Mouse (Mus musculus): ENCODE measurements around the gene Gpr156.

Gpr156 gene

DNA sequence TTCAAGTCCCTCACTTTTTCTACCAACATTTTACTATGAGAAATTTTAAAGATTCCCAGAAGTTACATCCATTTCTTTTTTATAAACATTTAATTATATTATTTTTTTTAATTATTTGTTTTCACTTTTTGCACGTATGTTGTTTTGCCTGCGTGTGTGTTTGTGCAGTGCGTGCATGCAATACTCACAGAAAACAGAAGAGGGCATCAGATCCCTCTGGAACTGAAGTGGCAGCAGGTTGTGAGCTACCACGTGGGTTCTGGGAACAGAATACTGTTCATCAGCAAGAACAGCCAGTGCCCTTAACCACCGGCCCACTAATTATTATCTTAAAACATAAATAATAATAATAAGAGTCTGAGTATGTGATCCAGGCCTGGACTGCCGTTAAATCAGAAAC is 2.7 kb downstream of the Gpr156 start:
- peak; percentile 5 for DNase-seq (ENCODE audit: low read depth)

DNA sequence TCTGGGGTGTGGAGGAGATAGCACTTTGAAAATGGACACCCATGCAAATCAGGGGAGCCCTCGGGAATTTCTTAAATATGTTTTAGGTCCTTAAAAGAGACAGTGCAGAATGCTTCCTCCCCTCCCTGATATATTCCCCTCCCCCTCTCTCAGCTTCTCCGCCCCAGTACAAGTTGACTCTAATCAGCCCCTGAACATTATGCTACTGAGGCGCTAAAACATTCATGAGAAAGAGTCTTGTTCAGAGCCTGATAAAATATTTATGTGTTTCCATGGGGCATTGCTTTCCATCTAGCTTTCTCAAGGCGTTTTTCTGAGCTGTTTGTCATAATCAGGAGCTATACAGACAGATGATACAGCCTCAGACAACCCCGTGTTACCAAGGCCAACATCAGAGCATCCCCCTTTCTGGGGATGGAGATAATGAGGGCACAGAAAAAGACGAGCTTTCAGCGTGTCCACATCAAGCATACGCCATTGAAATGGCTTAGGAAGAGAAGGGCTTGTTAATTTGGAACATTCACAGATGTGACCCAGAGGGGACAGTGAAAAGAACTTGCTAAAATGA is 4.6 kb downstream of the Gpr156 start:
- no peak for DNase-seq (ENCODE audit: low read depth)

DNA sequence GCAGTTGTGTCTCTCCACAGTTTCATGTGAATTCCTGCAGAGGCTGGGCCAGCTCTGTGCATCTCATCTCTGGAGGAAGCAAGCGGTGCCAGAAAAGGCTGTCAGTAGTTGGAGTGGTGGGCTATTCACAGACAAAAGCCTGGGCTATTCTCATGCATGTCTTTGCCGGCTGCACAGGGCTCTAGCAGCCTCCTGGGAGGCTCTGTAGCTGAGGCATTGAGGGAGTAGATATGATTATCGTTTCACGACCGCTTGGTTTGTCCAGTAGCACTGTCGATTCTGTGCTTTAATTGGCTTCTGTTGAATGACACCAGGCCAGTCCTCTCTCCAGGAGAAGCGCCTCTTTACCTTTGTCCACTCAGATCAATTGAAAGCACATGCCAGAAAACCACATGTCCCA is 9.8 kb downstream of the Gpr156 start:
- DNase-seq (ENCODE audit: low read depth): no peak

DNA sequence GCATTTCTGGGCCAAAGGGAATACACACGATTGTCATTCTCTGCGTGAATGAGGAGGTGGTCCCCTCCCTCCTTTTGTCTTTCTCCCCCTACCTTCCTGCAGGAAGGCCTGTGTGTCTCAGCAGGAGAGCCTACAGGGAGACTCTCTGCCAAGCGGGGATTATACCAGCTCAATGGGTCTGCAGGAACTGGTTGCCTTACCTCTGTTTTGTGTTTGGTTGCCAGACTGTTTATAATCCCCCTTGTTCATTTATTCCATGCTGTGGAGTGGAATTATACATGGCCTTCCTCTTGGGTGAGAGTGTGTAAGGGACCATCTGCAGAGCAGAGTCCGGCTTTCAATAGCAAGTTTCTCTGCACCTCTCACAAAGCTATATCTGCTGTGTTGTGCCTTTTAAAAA is 10.8 kb downstream of the Gpr156 start:
- DNase-seq (ENCODE audit: low read depth): no peak

- DNase-seq (ENCODE audit: low read depth): no peak
Observed at GRCm38 (mm10) chr16:37929006-37929405, 12.7 kb downstream of the Gpr156 start.

DNA sequence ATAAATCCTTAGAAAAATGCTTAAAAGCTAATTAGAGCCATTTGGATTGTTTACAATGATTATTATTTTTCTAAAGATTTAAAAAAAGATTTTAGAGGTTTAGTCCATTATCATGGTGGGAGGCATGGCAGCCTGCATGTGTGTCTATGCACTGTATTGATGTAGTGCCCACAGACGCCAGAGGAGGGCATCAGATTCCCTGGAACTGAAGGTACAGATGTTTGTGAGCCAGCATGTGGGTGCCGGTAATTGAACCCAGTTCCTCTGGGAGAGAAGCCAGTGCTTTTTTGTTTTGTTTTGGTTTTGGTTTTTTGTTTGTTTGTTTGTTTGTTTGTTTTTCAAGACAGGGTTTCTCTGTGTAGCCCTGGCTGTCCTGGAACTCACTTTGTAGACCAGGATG is 13.3 kb downstream of the Gpr156 start:
- DNase-seq (ENCODE audit: low read depth): no peak

- DNase-seq (ENCODE audit: low read depth): no peak
Observed at GRCm38 (mm10) chr16:37934932-37935331, 18.6 kb downstream of the Gpr156 start.

DNA sequence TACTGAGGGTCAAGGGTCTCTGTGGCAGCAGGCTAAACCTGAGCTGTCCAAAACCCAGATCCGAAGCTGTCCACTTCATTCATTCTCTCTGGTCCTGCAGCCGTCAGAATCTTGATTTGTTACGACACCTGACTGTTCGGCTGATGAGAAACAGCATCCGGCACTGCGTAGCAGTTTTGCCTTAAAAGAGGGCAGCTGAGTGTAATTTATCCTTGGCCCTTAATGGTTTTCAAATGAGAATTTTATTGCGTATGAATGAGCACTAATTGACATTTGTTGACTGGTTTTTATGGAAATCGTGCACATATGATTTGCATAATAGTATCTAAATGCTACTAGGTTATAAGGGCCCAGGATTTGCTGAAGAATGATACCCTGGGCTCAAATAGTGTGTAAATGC is 21.0 kb downstream of the Gpr156 start:
- DNase-seq (ENCODE audit: low read depth): no peak

DNA sequence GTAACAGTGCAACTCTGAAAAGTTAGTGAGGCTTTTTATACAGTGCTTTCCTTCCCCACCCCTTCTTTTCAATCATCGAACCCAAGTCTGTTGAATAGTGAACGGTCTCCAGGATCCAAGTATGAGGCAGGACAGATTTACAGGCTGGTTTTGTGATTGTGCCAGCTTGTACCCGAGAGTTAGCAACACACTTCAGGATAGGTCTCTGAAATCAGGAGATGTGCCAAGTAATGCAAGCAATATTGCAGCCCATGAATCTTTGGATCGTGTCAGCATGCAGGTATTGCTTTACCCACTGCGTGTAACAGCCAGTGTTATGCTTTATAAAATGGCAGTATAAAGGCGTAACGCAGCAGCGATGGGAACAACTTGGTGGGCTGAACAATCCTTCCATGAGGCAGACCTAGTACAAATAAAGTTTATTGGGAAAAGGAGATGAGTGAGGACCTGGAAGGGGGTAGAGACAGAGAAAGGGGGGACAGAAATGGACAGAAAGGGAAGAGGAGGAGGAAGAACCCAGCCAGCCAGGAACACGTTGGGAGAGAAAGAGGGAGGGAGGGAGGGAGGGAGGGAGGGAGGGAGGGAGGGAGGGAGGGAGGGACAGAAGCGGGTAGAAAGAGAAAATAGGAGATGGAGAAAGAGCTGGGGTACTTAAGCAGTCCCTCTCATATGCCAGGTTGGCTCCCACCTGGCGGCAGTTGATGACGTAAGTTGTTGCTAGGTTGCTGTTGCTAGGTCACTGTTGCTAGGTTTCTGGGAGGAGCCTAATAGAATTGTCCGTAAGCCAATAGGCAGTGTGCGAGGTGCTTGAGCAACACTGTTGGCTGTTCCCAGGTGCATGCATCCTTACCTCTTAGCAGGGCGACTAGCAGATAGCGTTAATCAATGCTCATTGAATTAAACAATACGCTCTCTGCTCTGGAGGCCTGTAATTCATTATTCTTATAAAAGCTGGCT is 22.1 kb downstream of the Gpr156 start:
- no peak for DNase-seq (ENCODE audit: low read depth)

DNA sequence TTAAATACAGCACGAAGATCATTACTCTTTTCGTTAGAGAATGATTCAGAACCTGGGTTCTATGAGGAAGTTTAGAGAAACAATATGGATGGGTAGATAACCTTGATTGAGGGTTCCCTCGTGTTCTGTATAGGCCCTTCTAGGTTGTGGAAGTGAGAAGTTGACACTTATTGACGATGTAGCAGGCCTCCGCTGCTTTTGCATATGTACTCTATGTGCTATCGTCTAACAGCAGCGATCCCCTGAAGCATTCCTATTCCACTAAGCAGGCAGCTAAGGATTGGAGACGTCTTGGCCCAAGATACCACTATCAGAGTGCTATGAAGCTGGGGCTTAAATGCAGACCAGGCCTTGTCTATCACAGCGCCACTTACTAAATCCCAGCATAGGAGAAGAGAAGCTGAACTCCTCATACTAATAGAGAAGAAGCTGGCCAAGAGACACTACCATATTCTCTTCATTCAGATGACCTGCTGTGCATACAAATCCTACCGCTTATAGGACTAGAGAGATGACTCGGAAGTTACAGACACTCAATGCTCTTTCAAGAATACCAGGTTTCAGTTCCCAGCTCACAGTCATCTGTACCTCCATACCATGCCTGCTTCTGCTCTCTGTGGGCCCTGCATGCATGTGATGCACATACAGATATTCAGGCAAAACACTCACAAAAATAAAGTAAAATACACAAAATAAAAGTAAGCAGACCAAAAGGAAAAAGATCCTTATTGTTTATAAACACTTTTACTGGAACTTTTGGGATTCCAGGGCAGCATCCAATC is 23.0 kb downstream of the Gpr156 start:
- DNase-seq (ENCODE audit: low read depth): no peak

- no peak for DNase-seq (ENCODE audit: low read depth)
Observed at GRCm38 (mm10) chr16:37940291-37940690, 24.0 kb downstream of the Gpr156 start.

DNA sequence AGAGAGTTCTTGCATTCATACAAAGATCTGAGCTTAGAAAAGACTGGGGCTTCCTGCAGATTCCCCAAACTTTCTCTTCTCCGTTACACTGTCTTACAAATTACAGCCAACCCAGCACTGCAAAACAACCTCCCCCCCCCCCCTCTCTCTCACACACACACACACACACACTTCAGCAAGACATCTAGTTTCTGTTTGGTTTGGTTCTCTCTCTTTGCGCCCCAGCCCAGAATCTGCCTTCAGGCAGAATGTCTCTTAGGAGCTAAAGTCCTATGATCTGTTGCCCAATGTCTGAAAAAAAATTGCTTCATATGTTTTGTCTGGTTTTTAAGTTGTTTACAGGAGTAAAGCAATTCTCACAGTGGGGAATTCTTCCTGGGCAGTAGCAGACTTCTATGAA is 27.4 kb downstream of the Gpr156 start:
- no peak for DNase-seq (ENCODE audit: low read depth)

- no peak for DNase-seq (ENCODE audit: low read depth)
Observed at GRCm38 (mm10) chr16:37945031-37945796, 28.9 kb downstream of the Gpr156 start.

GRCm38 (mm10) chr16:37947160-37947559 is 30.9 kb downstream of the Gpr156 start:
- DNase-seq (ENCODE audit: low read depth): peak; percentile 46

GRCm38 (mm10) chr16:37948365-37948764 is 32.1 kb downstream of the Gpr156 start:
- DNase-seq (ENCODE audit: low read depth): no peak

DNA sequence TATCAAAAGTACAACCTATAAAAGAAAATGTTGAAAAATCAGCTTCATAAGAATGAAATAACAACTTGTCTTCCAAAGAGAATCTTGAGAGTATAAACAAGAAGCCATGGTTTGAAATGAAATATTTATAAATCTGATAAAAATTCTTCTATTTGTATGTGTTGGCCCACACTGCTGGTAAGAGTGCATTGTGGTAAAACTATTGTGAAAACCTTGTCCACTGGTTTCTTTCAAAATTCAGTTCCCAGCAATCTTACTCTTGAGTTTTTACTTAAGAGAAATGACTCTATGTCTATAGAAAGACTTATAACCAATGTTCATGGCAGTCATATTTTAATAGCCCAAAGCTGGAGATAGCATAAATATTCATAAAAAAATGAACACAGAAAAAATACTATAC is 34.9 kb downstream of the Gpr156 start:
- DNase-seq (ENCODE audit: low read depth): no peak

- no peak for DNase-seq (ENCODE audit: low read depth)
Observed at GRCm38 (mm10) chr16:37953186-37953585, 36.9 kb downstream of the Gpr156 start.

- no peak for DNase-seq (ENCODE audit: low read depth)
Observed at GRCm38 (mm10) chr16:37953991-37954942, 38.0 kb downstream of the Gpr156 start.

DNA sequence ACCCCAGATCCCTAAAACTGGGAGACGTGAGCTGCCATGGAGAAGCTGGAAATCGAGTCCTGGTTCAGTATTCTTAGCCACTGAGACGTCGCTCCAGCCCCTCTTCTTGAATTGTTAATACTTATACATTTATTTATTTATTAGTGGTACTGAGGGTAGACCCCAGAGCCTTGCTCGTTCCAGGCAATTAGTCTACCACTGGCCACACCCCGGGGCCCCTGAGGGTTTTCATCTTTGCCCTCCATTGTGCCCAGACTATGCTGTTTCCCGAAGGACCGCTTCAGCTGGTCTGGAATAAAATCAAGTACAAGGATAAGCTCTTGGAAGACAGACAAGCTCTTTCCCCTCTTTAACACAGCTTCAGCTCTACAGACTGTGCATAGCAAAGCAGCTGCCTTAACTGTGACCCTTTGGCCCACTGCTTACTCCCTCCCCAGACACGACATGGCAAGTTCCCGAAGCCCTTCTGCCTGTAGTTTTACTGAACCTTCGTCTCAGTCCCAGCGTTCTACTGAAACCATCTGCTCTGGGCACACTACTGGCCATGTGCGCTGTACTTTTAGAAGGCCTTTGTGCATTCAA is 39.1 kb downstream of the Gpr156 start:
- DNase-seq (ENCODE audit: low read depth): no peak

- no peak for DNase-seq (ENCODE audit: low read depth)
Observed at GRCm38 (mm10) chr16:37956076-37956676, 39.9 kb downstream of the Gpr156 start.

Measured in induced T-regulatory cell, adult 2 months (primary cell).